Mouse (Mus musculus): Measurements from ENCODE around the gene Dhrs7b. TPM values are rescaled to one million over a fixed set of nuclear protein-coding genes. Genes with fewer than 3 reads are reported as not detected.

The Dhrs7b gene
- polyA plus RNA-seq, 1 experiment: 19.8 TPM

DNA sequence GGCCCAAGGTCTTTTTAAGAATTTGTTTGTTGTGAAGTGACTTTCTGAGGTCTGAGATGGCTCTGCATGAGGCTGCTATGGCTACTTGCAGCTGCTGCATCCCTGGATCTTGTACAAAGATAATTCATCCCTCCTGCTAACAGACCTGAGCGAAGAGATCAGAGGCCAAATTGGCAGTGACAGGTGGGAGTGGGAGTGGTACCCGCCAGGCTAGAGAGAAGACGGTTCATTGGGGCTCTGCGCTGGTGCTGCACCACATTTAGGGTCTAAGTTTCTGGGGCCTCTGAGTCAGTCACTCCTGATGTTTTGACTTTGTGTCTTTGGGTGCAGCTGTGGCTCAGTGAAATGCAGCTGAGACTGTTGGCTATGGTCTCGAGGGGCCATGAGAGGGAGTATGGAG, 13.0 kb downstream of the Dhrs7b start:
- Histone ChIP-seq H3K4me3 (ENCODE audit: control insufficient read depth, low read depth, low read length) (no peak overlapping the region), H3K27me3 (ENCODE audit: control insufficient read depth, insufficient read depth, low read length) (no peaks in the 10 kb centered on the region), H3K27ac (ENCODE audit: control insufficient read depth, insufficient read depth, low read depth, low read length) (no peak overlapping the region), H3K36me3 (ENCODE audit: control insufficient read depth, insufficient read depth, low read length) (no peaks in the 10 kb centered on the region), H3K4me1 (ENCODE audit: control insufficient read depth, insufficient read depth, low read length) (no peaks in the 10 kb centered on the region)
- TF ChIP-seq POLR2A (IDR thresholded peaks at IDR 0.05; ENCODE audit: control insufficient read depth, low read depth, low read length) (no peak), CTCF (IDR thresholded peaks at IDR 0.05; ENCODE audit: control insufficient read depth, insufficient read depth, insufficient replicate concordance, low read depth, low read length) (no peak)

DNA sequence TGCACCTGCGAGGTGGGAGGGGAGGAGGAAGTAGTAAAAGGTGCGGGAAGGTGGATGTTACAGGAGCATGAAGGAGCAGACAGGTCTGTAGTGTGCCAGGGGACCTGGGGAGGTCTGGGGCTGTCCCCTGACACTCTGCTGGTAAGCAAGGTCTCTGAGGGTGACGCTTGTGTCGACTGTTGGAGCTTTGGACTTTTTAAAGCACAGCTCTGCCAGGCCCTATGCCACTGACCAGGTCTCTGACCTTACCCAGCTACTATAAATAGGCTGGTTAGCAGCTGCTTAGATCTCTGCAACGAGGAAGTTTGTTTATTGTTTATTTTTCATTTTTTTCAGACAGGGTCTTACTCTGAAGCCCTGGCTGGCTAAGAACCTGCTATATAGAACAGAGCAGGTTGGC, 15.0 kb downstream of the Dhrs7b start:
- no peak for TF ChIP-seq POLR2A (IDR thresholded peaks at IDR 0.05; ENCODE audit: control insufficient read depth, low read depth, low read length)
- TF ChIP-seq CTCF (IDR thresholded peaks at IDR 0.05; ENCODE audit: control insufficient read depth, insufficient read depth, insufficient replicate concordance, low read depth, low read length): no peak
- H3K36me3 ChIP-seq (ENCODE audit: control insufficient read depth, insufficient read depth, low read length): no peaks in the 10 kb centered on the region
- H3K27ac ChIP-seq (ENCODE audit: control insufficient read depth, insufficient read depth, low read depth, low read length): no peak overlapping the region

DNA sequence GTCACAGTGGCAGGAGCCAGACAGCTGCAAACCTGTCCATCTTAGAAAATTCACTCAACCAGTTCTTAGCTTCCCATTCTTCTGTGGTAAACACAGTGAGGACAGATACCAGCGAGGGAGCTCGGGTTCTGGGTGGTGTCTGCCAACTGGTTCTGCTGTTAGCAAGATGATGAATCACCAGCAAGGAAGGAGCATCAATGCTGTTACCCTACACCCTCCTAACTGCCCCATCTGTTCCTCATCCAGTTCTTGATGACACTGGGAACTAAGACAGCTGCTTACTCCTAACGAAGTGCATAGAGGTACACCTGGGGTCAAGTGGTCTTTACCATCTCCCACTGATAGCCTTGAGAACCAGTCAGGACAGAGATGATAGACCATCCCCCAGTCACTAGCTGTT, 26.2 kb downstream of the Dhrs7b start:
- no peaks in the 10 kb centered on the region for H3K27me3 ChIP-seq (ENCODE audit: control insufficient read depth, insufficient read depth, low read length)
- no peaks in the 10 kb centered on the region for H3K4me1 ChIP-seq (ENCODE audit: control insufficient read depth, insufficient read depth, low read length)
- TF ChIP-seq POLR2A (IDR thresholded peaks at IDR 0.05; ENCODE audit: control insufficient read depth, low read depth, low read length): no peak
- TF ChIP-seq CTCF (IDR thresholded peaks at IDR 0.05; ENCODE audit: control insufficient read depth, insufficient read depth, insufficient replicate concordance, low read depth, low read length): no peak
- H3K36me3 ChIP-seq (ENCODE audit: control insufficient read depth, insufficient read depth, low read length): no peaks in the 10 kb centered on the region
- no peak overlapping the region for H3K27ac ChIP-seq (ENCODE audit: control insufficient read depth, insufficient read depth, low read depth, low read length)
- no peak overlapping the region for H3K4me3 ChIP-seq (ENCODE audit: control insufficient read depth, low read depth, low read length)

More for the DNA sequence above, 15.0 kb downstream of the Dhrs7b start:
- H3K4me3 ChIP-seq (ENCODE audit: control insufficient read depth, low read depth, low read length): no peak overlapping the region
- H3K4me1 ChIP-seq (ENCODE audit: control insufficient read depth, insufficient read depth, low read length): no peaks in the 10 kb centered on the region
- H3K27me3 ChIP-seq (ENCODE audit: control insufficient read depth, insufficient read depth, low read length): no peaks in the 10 kb centered on the region

DNA sequence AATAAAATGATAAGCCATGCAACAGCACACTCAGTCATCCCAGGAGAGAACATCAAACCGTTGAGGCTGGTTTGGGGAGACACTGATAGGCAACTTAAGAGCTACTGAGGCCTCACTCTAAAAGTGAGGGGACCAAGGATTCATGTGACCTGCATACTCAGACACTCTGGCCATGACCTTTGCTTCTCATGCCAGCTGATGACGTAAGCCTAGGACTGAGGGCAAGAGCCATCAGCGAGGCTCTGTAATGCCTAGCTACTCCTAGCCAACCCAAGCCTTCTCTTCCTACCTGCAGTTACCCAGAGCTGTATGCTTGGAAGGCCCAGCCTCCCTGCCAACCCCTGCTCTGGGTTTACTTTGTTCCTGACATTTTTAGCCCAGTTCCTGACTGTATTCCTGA, 31.6 kb downstream of the Dhrs7b start:
- H3K27me3 ChIP-seq (ENCODE audit: control insufficient read depth, insufficient read depth, low read length): no peaks in the 10 kb centered on the region
- no peak overlapping the region for H3K4me3 ChIP-seq (ENCODE audit: control insufficient read depth, low read depth, low read length)
- TF ChIP-seq POLR2A (IDR thresholded peaks at IDR 0.05; ENCODE audit: control insufficient read depth, low read depth, low read length) (no peak), CTCF (IDR thresholded peaks at IDR 0.05; ENCODE audit: control insufficient read depth, insufficient read depth, insufficient replicate concordance, low read depth, low read length) (no peak)
- H3K36me3 ChIP-seq (ENCODE audit: control insufficient read depth, insufficient read depth, low read length): peaks cover 1% of the 10 kb centered on the region
- H3K4me1 ChIP-seq (ENCODE audit: control insufficient read depth, insufficient read depth, low read length): no peaks in the 10 kb centered on the region
- H3K27ac ChIP-seq (ENCODE audit: control insufficient read depth, insufficient read depth, low read depth, low read length): no peak overlapping the region

DNA sequence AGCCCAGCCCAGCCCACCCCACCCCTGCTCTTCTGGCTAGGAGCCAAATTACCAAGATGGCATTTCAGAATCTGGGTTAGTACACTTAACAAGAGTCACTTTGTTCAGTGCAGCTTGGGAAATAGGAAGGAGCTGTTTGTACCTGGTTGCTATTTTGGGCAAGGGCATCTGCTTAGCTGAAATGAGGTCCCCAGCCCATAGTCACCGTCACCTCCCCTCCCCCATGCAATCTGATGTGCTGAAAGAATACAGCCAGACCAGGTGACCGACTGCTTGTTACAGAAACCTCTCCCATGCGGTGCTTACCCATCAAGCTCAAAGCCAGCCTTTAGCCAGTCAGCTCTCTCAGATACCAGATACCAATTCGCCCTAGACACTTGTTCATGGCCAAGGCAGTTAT, 32.8 kb downstream of the Dhrs7b start:
- H3K27ac ChIP-seq (ENCODE audit: control insufficient read depth, insufficient read depth, low read depth, low read length): no peak overlapping the region
- no peaks in the 10 kb centered on the region for H3K4me1 ChIP-seq (ENCODE audit: control insufficient read depth, insufficient read depth, low read length)
- no peak overlapping the region for H3K4me3 ChIP-seq (ENCODE audit: control insufficient read depth, low read depth, low read length)
- TF ChIP-seq CTCF (IDR thresholded peaks at IDR 0.05; ENCODE audit: control insufficient read depth, insufficient read depth, insufficient replicate concordance, low read depth, low read length): no peak
- no peak for TF ChIP-seq POLR2A (IDR thresholded peaks at IDR 0.05; ENCODE audit: control insufficient read depth, low read depth, low read length)
- H3K36me3 ChIP-seq (ENCODE audit: control insufficient read depth, insufficient read depth, low read length): peaks cover 1% of the 10 kb centered on the region
- no peaks in the 10 kb centered on the region for H3K27me3 ChIP-seq (ENCODE audit: control insufficient read depth, insufficient read depth, low read length)

DNA sequence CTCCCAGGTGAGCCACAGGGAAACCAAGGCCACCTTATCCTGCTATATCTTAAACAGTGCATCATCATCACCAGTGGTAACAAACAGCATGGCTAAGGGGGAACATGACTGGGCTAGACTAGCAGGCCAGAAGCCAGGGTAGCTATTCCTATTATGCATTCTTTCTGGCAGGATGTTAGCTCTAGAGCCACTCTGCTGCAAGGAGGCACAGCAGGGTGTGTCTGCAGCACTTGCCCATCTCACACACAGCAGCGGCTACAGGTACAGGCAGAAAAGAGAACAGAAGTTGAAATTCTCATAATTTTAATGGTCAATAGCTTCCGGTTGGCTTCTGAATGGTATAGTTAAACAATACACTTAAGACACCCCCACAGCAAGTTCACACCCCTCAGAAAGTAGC, 33.7 kb downstream of the Dhrs7b start:
- no peaks in the 10 kb centered on the region for H3K27me3 ChIP-seq (ENCODE audit: control insufficient read depth, insufficient read depth, low read length)
- H3K4me3 ChIP-seq (ENCODE audit: control insufficient read depth, low read depth, low read length): no peak overlapping the region
- H3K36me3 ChIP-seq (ENCODE audit: control insufficient read depth, insufficient read depth, low read length): peaks cover 1% of the 10 kb centered on the region
- no peaks in the 10 kb centered on the region for H3K4me1 ChIP-seq (ENCODE audit: control insufficient read depth, insufficient read depth, low read length)
- H3K27ac ChIP-seq (ENCODE audit: control insufficient read depth, insufficient read depth, low read depth, low read length): no peak overlapping the region
- no peak for TF ChIP-seq POLR2A (IDR thresholded peaks at IDR 0.05; ENCODE audit: control insufficient read depth, low read depth, low read length)
- no peak for TF ChIP-seq CTCF (IDR thresholded peaks at IDR 0.05; ENCODE audit: control insufficient read depth, insufficient read depth, insufficient replicate concordance, low read depth, low read length)

DNA sequence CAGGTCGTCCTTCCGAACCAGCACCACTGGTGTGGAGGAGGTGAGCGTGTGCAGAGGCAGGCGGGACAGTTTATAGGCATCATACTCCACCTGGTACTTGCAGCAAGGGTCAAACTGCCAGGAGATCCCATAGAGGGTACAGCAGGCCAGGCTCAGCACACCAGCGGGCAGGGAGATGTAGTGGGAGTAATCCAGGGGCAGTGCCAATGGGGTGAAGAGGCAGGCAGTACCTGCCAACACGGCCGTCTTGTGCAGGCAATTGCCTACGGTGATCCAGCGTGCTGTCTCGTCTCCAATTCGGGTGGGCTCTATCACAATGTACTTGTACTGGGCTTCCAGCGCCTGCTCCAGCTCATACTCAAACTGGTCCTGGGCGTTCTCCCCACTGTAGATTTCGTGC, 34.5 kb downstream of the Dhrs7b start:
- TF ChIP-seq POLR2A (IDR thresholded peaks at IDR 0.05; ENCODE audit: control insufficient read depth, low read depth, low read length) (no peak), CTCF (IDR thresholded peaks at IDR 0.05; ENCODE audit: control insufficient read depth, insufficient read depth, insufficient replicate concordance, low read depth, low read length) (no peak)
- H3K4me3 ChIP-seq (ENCODE audit: control insufficient read depth, low read depth, low read length): no peak overlapping the region
- no peaks in the 10 kb centered on the region for H3K4me1 ChIP-seq (ENCODE audit: control insufficient read depth, insufficient read depth, low read length)
- no peaks in the 10 kb centered on the region for H3K27me3 ChIP-seq (ENCODE audit: control insufficient read depth, insufficient read depth, low read length)
- no peak overlapping the region for H3K27ac ChIP-seq (ENCODE audit: control insufficient read depth, insufficient read depth, low read depth, low read length)
- peaks cover 1% of the 10 kb centered on the region for H3K36me3 ChIP-seq (ENCODE audit: control insufficient read depth, insufficient read depth, low read length)

DNA sequence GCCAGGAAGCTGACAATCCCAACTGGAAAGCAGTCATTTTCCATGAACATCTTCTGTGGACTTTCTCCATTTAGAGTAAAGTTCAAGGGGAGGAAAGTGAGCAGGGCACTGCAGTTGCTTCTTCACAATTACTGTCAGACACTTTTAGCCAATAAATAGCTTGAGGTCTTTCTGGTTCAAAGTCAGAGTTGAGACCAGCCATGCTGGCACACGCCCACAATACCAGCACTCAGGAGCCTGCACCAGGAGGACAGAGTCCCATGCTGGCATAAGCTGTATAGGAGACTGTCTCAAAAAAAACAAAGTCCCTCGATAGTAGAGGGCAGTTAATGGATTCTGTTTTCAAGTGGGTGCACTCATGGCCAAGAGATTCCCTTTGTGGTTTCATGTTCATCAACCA, 35.6 kb downstream of the Dhrs7b start:
- Histone ChIP-seq H3K4me3 (ENCODE audit: control insufficient read depth, low read depth, low read length) (no peak overlapping the region), H3K4me1 (ENCODE audit: control insufficient read depth, insufficient read depth, low read length) (no peaks in the 10 kb centered on the region), H3K27me3 (ENCODE audit: control insufficient read depth, insufficient read depth, low read length) (no peaks in the 10 kb centered on the region), H3K27ac (ENCODE audit: control insufficient read depth, insufficient read depth, low read depth, low read length) (no peak overlapping the region), H3K36me3 (ENCODE audit: control insufficient read depth, insufficient read depth, low read length) (peaks cover 1% of the 10 kb centered on the region)
- TF ChIP-seq CTCF (IDR thresholded peaks at IDR 0.05; ENCODE audit: control insufficient read depth, insufficient read depth, insufficient replicate concordance, low read depth, low read length) (no peak), POLR2A (IDR thresholded peaks at IDR 0.05; ENCODE audit: control insufficient read depth, low read depth, low read length) (no peak)
